Mouse (Mus musculus) cortical plate, adult 2 months (tissue): ENCODE measurements at regions not wholly inside any gene's neighbourhood (a gene's known extent, or its start where the extent isn't known, plus 50 kb on each side); places are given as distances from the start of the nearest gene placed in this dataset.

Experiments
- CTCF ChIP-seq: fragments of 200-500 bp; IDR thresholded peaks from 2 replicates; pipeline ENCODE4 v1.5.1; 2011; ENCODE audit warnings: mild to moderate bottlenecking, control low read depth, low read length; ENCODE audit not compliant: insufficient read depth; ENCODE audit errors: extremely low read depth
- POLR2A ChIP-seq: fragments of 200-500 bp; IDR thresholded peaks from 2 replicates; pipeline ENCODE4 v1.6.1; 2011; ENCODE audit warnings: mild to moderate bottlenecking, low read length, control low read depth; ENCODE audit not compliant: insufficient read depth; ENCODE audit errors: extremely low read depth

DNA sequence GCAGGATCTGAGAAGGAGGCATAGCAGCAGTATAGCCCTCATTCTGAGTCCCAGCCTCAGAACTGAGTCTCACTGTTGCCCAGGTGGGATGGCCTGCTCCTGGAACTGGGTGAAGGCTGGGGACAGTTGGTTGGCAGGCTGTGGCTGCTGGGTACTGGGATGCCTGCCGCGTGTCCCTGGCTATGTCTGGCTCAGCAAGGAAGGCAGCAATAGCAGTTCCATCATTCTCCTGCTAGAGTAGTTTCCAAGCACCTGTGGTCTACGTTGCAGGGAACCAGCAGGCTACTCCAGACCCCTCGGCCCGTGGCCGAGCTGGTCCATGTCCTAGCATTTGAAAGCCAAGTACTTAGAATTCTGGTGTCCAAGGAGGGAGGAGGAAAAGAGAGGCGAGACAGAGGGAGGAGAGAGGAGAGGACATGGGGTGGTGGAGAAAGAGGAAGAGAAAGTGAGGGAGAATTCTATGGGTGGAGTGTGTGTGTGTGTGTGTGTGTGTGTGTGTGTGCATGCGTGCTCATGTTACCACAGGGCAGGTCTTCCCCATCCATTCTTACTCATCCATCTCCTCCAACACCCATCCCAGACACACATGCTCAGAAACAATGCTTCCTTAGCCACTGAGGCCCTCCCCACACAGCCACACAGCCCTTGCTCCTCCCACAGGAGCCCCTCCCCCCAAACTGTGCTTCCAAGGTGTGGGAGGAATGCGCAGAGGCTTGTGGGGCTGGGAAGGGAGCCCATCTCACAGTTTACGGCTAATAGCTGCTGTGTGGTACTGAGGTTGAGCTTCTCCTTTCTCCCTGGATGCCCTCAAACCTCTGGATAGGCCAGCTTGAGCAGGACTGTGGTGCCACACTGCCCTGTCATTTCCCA is 55.3 kb upstream of the Hdac4 start:
- TF ChIP-seq CTCF: no peak
- TF ChIP-seq POLR2A: no peak
